Mouse (Mus musculus): Measurements from ENCODE around the gene Fam53a. TPM values are rescaled to one million over a fixed set of nuclear protein-coding genes. Genes with fewer than 3 reads are reported as not detected.

The Fam53a gene
- 10 to 100 TPM; 24.6 to 28.6 TPM for total RNA-seq (2021)

- intact Hi-C loops (cut with DNase I): loop anchor here (1.0 kb wide), 1 partner anchor 28 kb away; no protein-coding TSS in a partner anchor
- DNase-seq (ENCODE audit: low spot score in 2 of 2): peak; percentile 99 to 100
Observed at GRCm38 (mm10) chr5:33629301-33629987, at the start of gene Fam53a, which contains the start of gene Gm9903. TSS of gene Fam53a (minus strand) at chr5:33629635. TSS of gene Gm9903 (plus strand) at chr5:33629925.

- no peak for DNase-seq (ENCODE audit: low spot score in 2 of 2)
- intact Hi-C loops (cut with DNase I): no loop called here
Observed at GRCm38 (mm10) chr5:33678244-33678643, 48.8 kb upstream of the Fam53a start.

- intact Hi-C loops (cut with DNase I): loop anchor here (2.0 kb wide), 1 partner anchor 55 kb away; no protein-coding TSS in a partner anchor
- DNase-seq (ENCODE audit: low spot score in 2 of 2): no peak
Observed at GRCm38 (mm10) chr5:33675964-33676363, 46.5 kb upstream of the Fam53a start.

- intact Hi-C loops (cut with DNase I): no loop called here
- peak; percentile 30 to 48 for DNase-seq (ENCODE audit: low spot score in 2 of 2)
Observed at GRCm38 (mm10) chr5:33674439-33674838, 45.0 kb upstream of the Fam53a start.

GRCm38 (mm10) chr5:33671659-33672058 lies 42.2 kb upstream of the Fam53a start:
- DNase-seq (ENCODE audit: low spot score in 2 of 2): no peak
- intact Hi-C loops (cut with DNase I): no loop called here

- no peak for DNase-seq (ENCODE audit: low spot score in 2 of 2)
- intact Hi-C loops (cut with DNase I): no loop called here
Observed at GRCm38 (mm10) chr5:33668223-33668622, 38.8 kb upstream of the Fam53a start.

GRCm38 (mm10) chr5:33658664-33659050 lies 29.2 kb upstream of the Fam53a start:
- DNase-seq (ENCODE audit: low spot score in 2 of 2): no peak
- intact Hi-C loops (cut with DNase I): loop anchor here (10.0 kb wide), 1 partner anchor 276 kb away; the partner anchor contains the start of gene Nelfa

- peak; percentile 99 for DNase-seq (ENCODE audit: low spot score in 2 of 2)
- intact Hi-C loops (cut with DNase I): loop anchor here (1.0 to 10.0 kb wide), 2 partner anchors 29 to 277 kb away; partner anchors contain the start of genes Fam53a, Gm9903 and Nelfa
Observed at GRCm38 (mm10) chr5:33657787-33658663, 28.6 kb upstream of the Fam53a start, which contains the start of the genes Tacc3 and Tmem129. TSS of gene Tacc3 (plus strand) at chr5:33658128. TSS of gene Tmem129 (minus strand) at chr5:33658416.

- intact Hi-C loops (cut with DNase I): loop anchor here (1.0 to 10.0 kb wide), 2 partner anchors 28 to 277 kb away; partner anchors contain the start of genes Fam53a, Gm9903 and Nelfa
Observed at GRCm38 (mm10) chr5:33657251-33657786, 27.9 kb upstream of the Fam53a start.

GRCm38 (mm10) chr5:33656739-33657138 lies 27.3 kb upstream of the Fam53a start:
- DNase-seq (ENCODE audit: low spot score in 2 of 2): no peak
- intact Hi-C loops (cut with DNase I): loop anchor here (1.0 to 10.0 kb wide), 2 partner anchors 27 to 278 kb away; partner anchors contain the start of genes Fam53a, Gm9903 and Nelfa

More at GRCm38 (mm10) chr5:33657251-33657786, 27.9 kb upstream of the Fam53a start:
- DNase-seq (ENCODE audit: low spot score in 2 of 2): no peak

GRCm38 (mm10) chr5:33655251-33655840 lies 25.9 kb upstream of the Fam53a start:
- DNase-seq (ENCODE audit: low spot score in 2 of 2): no peak
- intact Hi-C loops (cut with DNase I): loop anchor here (10.0 kb wide), 1 partner anchor 279 kb away; the partner anchor contains the start of gene Nelfa

- intact Hi-C loops (cut with DNase I): loop anchor here (10.0 kb wide), 1 partner anchor 280 kb away; the partner anchor contains the start of gene Nelfa
Observed at GRCm38 (mm10) chr5:33654424-33654823, 25.0 kb upstream of the Fam53a start.

GRCm38 (mm10) chr5:33652783-33653173 lies 23.3 kb upstream of the Fam53a start:
- intact Hi-C loops (cut with DNase I): loop anchor here (10.0 kb wide), 1 partner anchor 282 kb away; the partner anchor contains the start of gene Nelfa
- DNase-seq (ENCODE audit: low spot score in 2 of 2): no peak

More at GRCm38 (mm10) chr5:33654424-33654823, 25.0 kb upstream of the Fam53a start:
- no peak for DNase-seq (ENCODE audit: low spot score in 2 of 2)

- intact Hi-C loops (cut with DNase I): loop anchor here (10.0 kb wide), 1 partner anchor 283 kb away; the partner anchor contains the start of gene Nelfa
- peak; percentile 95 to 96 for DNase-seq (ENCODE audit: low spot score in 2 of 2)
Observed at GRCm38 (mm10) chr5:33651921-33652782, 22.7 kb upstream of the Fam53a start, which contains the start of gene Slbp. TSS of gene Slbp (minus strand) at chr5:33652574.

GRCm38 (mm10) chr5:33651541-33651920 lies 22.1 kb upstream of the Fam53a start:
- intact Hi-C loops (cut with DNase I): loop anchor here (10.0 kb wide), 1 partner anchor 283 kb away; the partner anchor contains the start of gene Nelfa
- DNase-seq (ENCODE audit: low spot score in 2 of 2): no peak

- DNase-seq (ENCODE audit: low spot score in 2 of 2): no peak
- intact Hi-C loops (cut with DNase I): loop anchor here (10.0 kb wide), 1 partner anchor 284 kb away; the partner anchor contains the start of gene Nelfa
Observed at GRCm38 (mm10) chr5:33651017-33651416, 21.6 kb upstream of the Fam53a start.

GRCm38 (mm10) chr5:33640652-33641051 lies 11.2 kb upstream of the Fam53a start:
- intact Hi-C loops (cut with DNase I): no loop called here
- peak; percentile 23 to 46 for DNase-seq (ENCODE audit: low spot score in 2 of 2)

GRCm38 (mm10) chr5:33638826-33639225 lies 9.4 kb upstream of the Fam53a start:
- intact Hi-C loops (cut with DNase I): no loop called here
- DNase-seq (ENCODE audit: low spot score in 2 of 2): no peak
